19 mouse cellular contexts compared by ENCODE assay signal in genomic region chr2:12432055-12432454, GRCm38 (mm10). TPM values are rescaled to one million over a fixed set of nuclear protein-coding genes. Genes with fewer than 3 reads are reported as not detected.
A peak's percentile ranks its signal among the peaks of the same experiment; 100 is the strongest.
DNase-seq lines count a peak whose midpoint lies in the region; ATAC-seq lines count a peak whose summit lies in the region.
"Had no signal": no experiment of that assay in that cellular context is flagged by ENCODE, and none has a peak within 500 bp of the region (broad histone marks: within the 10 kb centered on the region; RNA-seq: fewer than 3 reads in every experiment).

No protein-coding gene starts in this region.

- H3K36me3 ChIP-seq in heart, embryonic 11.5 days (ENCODE audit: control insufficient read depth, insufficient read depth, low read length) = no peaks in the 10 kb centered on the region
- no peaks in the 10 kb centered on the region for H3K36me3 ChIP-seq in lung, embryonic 16.5 days (ENCODE audit: control insufficient read depth, insufficient read depth, low read length)
- H3K36me3 ChIP-seq: hindbrain, embryonic 12.5 days; midbrain, embryonic 13.5 days; neural tube, embryonic 15.5 days had no signal

- no peaks in the 10 kb centered on the region for H3K27me3 ChIP-seq in heart, embryonic 11.5 days (ENCODE audit: control insufficient read depth, insufficient read depth, low read length)
- H3K27me3 ChIP-seq in lung, embryonic 16.5 days (ENCODE audit: control insufficient read depth, insufficient read depth, low read depth, low read length) = no peaks in the 10 kb centered on the region
- H3K27me3 ChIP-seq: forebrain, embryonic 13.5 days; hindbrain, embryonic 12.5 days; midbrain, embryonic 13.5 days; neural tube, embryonic 15.5 days had no signal

- H3K9me3 ChIP-seq in heart, embryonic 11.5 days (replicated peaks; ENCODE audit: control insufficient read depth, low read length) = no peaks in the 10 kb centered on the region
- H3K9me3 ChIP-seq in lung, embryonic 16.5 days (ENCODE audit: control insufficient read depth, low read length) = no peaks in the 10 kb centered on the region
- H3K9me3 ChIP-seq: forebrain, embryonic 13.5 days; hindbrain, embryonic 12.5 days; midbrain, embryonic 13.5 days; neural tube, embryonic 15.5 days had no signal

- DNase-seq in heart, adult 9 months (ENCODE audit: low spot score in 2 of 2) = peak; percentile 7 to 17
- DNase-seq in lung, postnatal 14 days = no peak
- peak; percentile 47 to 59 for DNase-seq in heart, postnatal 10 days
- no peak for DNase-seq in layer of hippocampus, postnatal 25 days (ENCODE audit: extremely low spot score in 1 of 2, low spot score in 1 of 2)
- DNase-seq in left cerebral cortex, postnatal 4 days = no peak
- DNase-seq: adrenal gland, postnatal 10 days; cerebellum, adult 11 months; cerebellum, postnatal 25 days; liver; liver, postnatal 0 days; thymus, adult 18-20 months had no signal

- intact Hi-C loops in heart, postnatal 10 days (cut with DNase I) = no loop called here
- intact Hi-C loops in left cerebral cortex, postnatal 4 days (cut with DNase I) = loop anchor here (10.0 kb wide), 1 partner anchor 833 kb away; no protein-coding TSS in a partner anchor

- no peak overlapping the region for H3K27ac ChIP-seq in heart, embryonic 11.5 days (ENCODE audit: low read depth, low read length)
- H3K27ac ChIP-seq in lung, embryonic 16.5 days (ENCODE audit: low read length) = no peak overlapping the region
- H3K27ac ChIP-seq: forebrain, embryonic 13.5 days; hindbrain, embryonic 12.5 days; midbrain, embryonic 13.5 days; neural tube, embryonic 15.5 days had no signal

- H3K4me3 ChIP-seq in heart, embryonic 11.5 days (ENCODE audit: low read depth, low read length) = no peak overlapping the region
- H3K4me3 ChIP-seq in lung, embryonic 16.5 days (ENCODE audit: low read length) = no peak overlapping the region
- H3K4me3 ChIP-seq: forebrain, embryonic 13.5 days; hindbrain, embryonic 12.5 days; midbrain, embryonic 13.5 days; myocyte; neural tube, embryonic 15.5 days had no signal

- H3K4me2 ChIP-seq in heart, embryonic 11.5 days = no peak overlapping the region
- H3K4me2 ChIP-seq in lung, embryonic 16.5 days (ENCODE audit: low read depth, low read length) = no peak overlapping the region
- H3K4me2 ChIP-seq: forebrain, embryonic 13.5 days; hindbrain, embryonic 12.5 days; midbrain, embryonic 13.5 days; neural tube, embryonic 15.5 days had no signal

- 68% methylated on average over 1 of the region's 1 CpGs for WGBS in heart, embryonic 11.5 days (ENCODE audit: insufficient replicate concordance)
- WGBS in lung, embryonic 16.5 days = 42% methylated on average over 1 of the region's 1 CpGs

- ATAC-seq in heart, embryonic 11.5 days (replicated peaks; ENCODE audit: insufficient number of reproducible peaks, low FRiP score, low TSS enrichment) = no peak
- ATAC-seq in lung, embryonic 16.5 days (ENCODE audit: low read depth) = 0 out of 2 replicates have a peak, but pooled peaks have one; percentile 17
- ATAC-seq: forebrain, embryonic 13.5 days; inflammation-experienced regulatory T-cells, adult 6 months; liver, postnatal 0 days; midbrain, embryonic 13.5 days had no signal

- no peak overlapping the region for H3K9ac ChIP-seq in heart, embryonic 11.5 days (ENCODE audit: low read depth, low read length)
- no peak overlapping the region for H3K9ac ChIP-seq in lung, embryonic 16.5 days (ENCODE audit: low read length)
- H3K9ac ChIP-seq: forebrain, embryonic 13.5 days; hindbrain, embryonic 12.5 days; liver, postnatal 0 days; midbrain, embryonic 13.5 days; neural tube, embryonic 15.5 days had no signal

- H3K4me1 ChIP-seq in heart, embryonic 11.5 days (ENCODE audit: control insufficient read depth, insufficient read depth, low read length) = no peaks in the 10 kb centered on the region
- H3K4me1 ChIP-seq in lung, embryonic 16.5 days (replicated peaks; ENCODE audit: control insufficient read depth, insufficient read depth, low read length) = no peaks in the 10 kb centered on the region; the same call in 1 of the 2 replicates
- H3K4me1 ChIP-seq: forebrain, embryonic 13.5 days; hindbrain, embryonic 12.5 days; midbrain, embryonic 13.5 days; neural tube, embryonic 15.5 days had no signal

RNA-seq across cellular contexts. Expression of gene Mindy3, which starts 12.8 kb away (rescaled TPM):
- 28.8 and 29.3 TPM in 2 replicates for polyA plus RNA-seq in heart, embryonic 11.5 days (2014; fragmentation: Nextera tagmentation; extraction: Ambion mirVana)
- 28.7 and 31.8 TPM in 2 replicates for polyA plus RNA-seq in lung, embryonic 16.5 days (2015; fragmentation: Nextera tagmentation; extraction: Ambion mirVana)
- 10 to 100 TPM; 27.7 to 30.4 TPM for total RNA-seq in heart, postnatal 10 days (2021)
- total RNA-seq in layer of hippocampus, postnatal 25 days (2021) = 10 to 100 TPM; 87.7 to 95.3 TPM
- total RNA-seq in left cerebral cortex, postnatal 4 days (2021) = 10 to 100 TPM; 65.7 to 76.6 TPM

Comparison
In these comparisons a context has a peak if more than half of its experiments do, and no peak if none do; other contexts are left out.
1. DNase-seq: peak in heart, adult 9 months (2 of 2) and heart, postnatal 10 days (2 of 2); none in lung, postnatal 14 days (single experiment), layer of hippocampus, postnatal 25 days (0 of 2) and left cerebral cortex, postnatal 4 days (single experiment).